Mouse (Mus musculus) neutrophil, adult 5-6 weeks (primary cell): ENCODE measurements around the gene Pabpn1. TPM values are rescaled to one million over a fixed set of nuclear protein-coding genes. Genes with fewer than 3 reads are reported as not detected.

Experiments
- total RNA-seq: library from RNA; stranded (forward); fragments of 200-1000 nt; gene quantifications from 2 replicates; pipeline ENCODE4 v1.2.3, GENCODE M21; 2017

The Pabpn1 gene
- total RNA-seq, 1 experiment from 2014 or later, result 198 TPM

Other genes starting within 250 kb of the Pabpn1 start
- 24.8 and 28.1 TPM in 2 replicates for gene 1700123O20Rik, start 206.3 kb upstream of the Pabpn1 start, total RNA-seq
- 373 and 387 TPM in 2 replicates for gene Acin1, start 205.6 kb upstream of the Pabpn1 start, total RNA-seq
- not detected in 2 replicates for gene Gm29776, start 193.7 kb upstream of the Pabpn1 start, total RNA-seq
- 9.1 and 9.2 TPM in 2 replicates for gene Cebpe, start 180.3 kb upstream of the Pabpn1 start, total RNA-seq
- gene Slc7a8, start 110.6 kb upstream of the Pabpn1 start, total RNA-seq, result 0.49 and 0.81 TPM in 2 replicates
- not detected in 2 replicates for gene Rnf212b, start 78.4 kb upstream of the Pabpn1 start, total RNA-seq
- gene Homez, start 21.5 kb upstream of the Pabpn1 start, total RNA-seq, result 9.2 and 9.7 TPM in 2 replicates
- gene Ppp1r3e, start 14.9 kb upstream of the Pabpn1 start, total RNA-seq, result 0.47 TPM in 1 of 2 replicates, not detected in the other
- 3.6 and 6.6 TPM in 2 replicates for gene Bcl2l2, start 9.1 kb upstream of the Pabpn1 start, total RNA-seq
- gene Gm20521, start 9.1 kb upstream of the Pabpn1 start, total RNA-seq, result not detected in 2 replicates
- gene Slc22a17, start 20.6 kb downstream of the Pabpn1 start, total RNA-seq, result 0.25 and 0.47 TPM in 2 replicates
- not detected in 2 replicates for gene Efs, start 33.6 kb downstream of the Pabpn1 start, total RNA-seq
- gene Il25, start 40.2 kb downstream of the Pabpn1 start, total RNA-seq, result not detected in 2 replicates
- not detected in 2 replicates for gene Cmtm5, start 43.8 kb downstream of the Pabpn1 start, total RNA-seq
- not detected in 2 replicates for gene Myh6, start 74.4 kb downstream of the Pabpn1 start, total RNA-seq
- not detected in 2 replicates for gene Gm17428, start 84.4 kb downstream of the Pabpn1 start, total RNA-seq
- gene Myh7, start 102.1 kb downstream of the Pabpn1 start, total RNA-seq, result not detected in 2 replicates
- 58.9 and 73.5 TPM in 2 replicates for gene Ngdn, start 123.0 kb downstream of the Pabpn1 start, total RNA-seq
- gene Zfhx2, start 199.8 kb downstream of the Pabpn1 start, total RNA-seq, result 7.2 and 7.8 TPM in 2 replicates
- gene Thtpa, start 202.3 kb downstream of the Pabpn1 start, total RNA-seq, result 5.2 TPM in 2 replicates
- gene Ap1g2, start 214.1 kb downstream of the Pabpn1 start, total RNA-seq, result 48.5 TPM in 2 replicates
- gene Jph4, start 224.4 kb downstream of the Pabpn1 start, total RNA-seq, result 0.12 TPM in 1 of 2 replicates, not detected in the other